Mouse (Mus musculus) liver, embryonic 13.5 days (tissue): ENCODE measurements around the gene Copz1. TPM values are rescaled to one million over a fixed set of nuclear protein-coding genes. Genes with fewer than 3 reads are reported as not detected.

Experiments
- ATAC-seq: fragments of 200-750 bp; cut with Nextera tagmentation; 2 replicates; pipeline ENCODE4 v1.8.0; 2017; ENCODE audit warnings: low read depth, mild to moderate bottlenecking, moderate number of reproducible peaks, moderate library complexity
- DNase-seq: peaks from one replicate; pipeline ENCODE4 v3.0.0; 2022
- H3K27ac ChIP-seq: fragments of 300-500 bp; sonication (generic); 2 replicates; pipeline ENCODE4 v1.5.1; 2015; ENCODE audit warnings: moderate library complexity, mild to moderate bottlenecking, inconsistent platforms
- H3K27me3 ChIP-seq: fragments of 300-500 bp; sonication (generic); 2 replicates; pipeline ENCODE4 v1.6.1; 2015; ENCODE audit warnings: mild to moderate bottlenecking, inconsistent platforms
- H3K36me3 ChIP-seq: fragments of 300-500 bp; sonication (generic); 2 replicates; pipeline ENCODE4 v1.6.1; 2015; ENCODE audit warnings: mild to moderate bottlenecking, inconsistent platforms
- H3K4me1 ChIP-seq: fragments of 300-500 bp; sonication (generic); replicated peaks from 2 replicates; pipeline ENCODE4 v1.6.1; 2015; ENCODE audit warnings: inconsistent platforms
- H3K4me2 ChIP-seq: fragments of 300-500 bp; sonication (generic); 2 replicates; pipeline ENCODE4 v1.6.1; 2015; ENCODE audit warnings: inconsistent platforms, mild to moderate bottlenecking, moderate library complexity
- H3K4me3 ChIP-seq: fragments of 300-500 bp; sonication (generic); replicated peaks from 2 replicates; pipeline ENCODE4 v1.5.1; 2015; ENCODE audit warnings: mild to moderate bottlenecking, inconsistent platforms
- H3K9ac ChIP-seq: fragments of 300-500 bp; sonication (generic); 2 replicates; pipeline ENCODE4 v1.6.1; 2015; ENCODE audit warnings: mild to moderate bottlenecking, inconsistent platforms
- H3K9me3 ChIP-seq: fragments of 300-500 bp; sonication (generic); replicated peaks from 2 replicates; pipeline ENCODE4 v1.6.1; 2016; ENCODE audit warnings: inconsistent platforms
- WGBS: fragments of 180-500 bp; shearing (Covaris S2); methylation state at CpG from one replicate; pipeline ENCODE4 v1.1.7; 2015; ENCODE audit not compliant: insufficient replicate concordance; 5-methylcytosine and 5-hydroxymethylcytosine counted together
- polyA plus RNA-seq: library from polyadenylated mRNA; unstranded; fragments of >200 nt; fragmentation: Nextera tagmentation; extraction: Ambion mirVana; gene quantifications from 2 replicates; pipeline ENCODE4 v1.2.1, GENCODE M21; 2015

Gene Copz1
- polyA plus RNA-seq, 1 experiment from 2014 or later, result 213 TPM

GRCm38 (mm10) chr15:103280817-103281464 lies 8.4 kb downstream of the Copz1 start:
- no peaks in the 10 kb centered on the region for H3K9me3 ChIP-seq
- H3K4me3 ChIP-seq, result no peak overlapping the region
- H3K4me1 ChIP-seq, result peaks cover 71% of the 10 kb centered on the region
- DNase-seq (peak; percentile 59), ATAC-seq (peak; percentile 56)
- peaks cover 43% of the 10 kb centered on the region for H3K36me3 ChIP-seq
- H3K9ac ChIP-seq, result peak overlapping the region; percentile 56; the same call in 1 of the 2 replicates
- WGBS, result 36% methylated on average over 3 of the region's 3 CpGs
- H3K27me3 ChIP-seq, result no peaks in the 10 kb centered on the region
- H3K27ac ChIP-seq, result peak overlapping the region; percentile 81
- peak overlapping the region; percentile 27 for H3K4me2 ChIP-seq

GRCm38 (mm10) chr15:103281465-103282205 lies 9.1 kb downstream of the Copz1 start:
- Histone ChIP-seq H3K27ac (peak overlapping the region; percentile 81), H3K9me3 (no peaks in the 10 kb centered on the region), H3K36me3 (peaks cover 45% of the 10 kb centered on the region), H3K27me3 (no peaks in the 10 kb centered on the region), H3K4me2 (peak overlapping the region; percentile 27), H3K4me3 (no peak overlapping the region), H3K4me1 (peaks cover 70% of the 10 kb centered on the region), H3K9ac (peak overlapping the region; percentile 49)
- WGBS, result 76% methylated on average over 3 of the region's 3 CpGs
- ATAC-seq (no peak; the same call in 1 of the 2 replicates), DNase-seq (no peak)

GRCm38 (mm10) chr15:103284066-103284465 lies 11.6 kb downstream of the Copz1 start:
- no peak overlapping the region for H3K4me2 ChIP-seq
- ATAC-seq, result no peak
- peak; percentile 40 for DNase-seq
- no peaks in the 10 kb centered on the region for H3K9me3 ChIP-seq
- no peaks in the 10 kb centered on the region for H3K27me3 ChIP-seq
- peaks cover 50% of the 10 kb centered on the region for H3K4me1 ChIP-seq
- no peak overlapping the region for H3K27ac ChIP-seq
- 63% methylated on average over 3 of the region's 3 CpGs for WGBS
- no peak overlapping the region for H3K9ac ChIP-seq
- no peak overlapping the region for H3K4me3 ChIP-seq
- H3K36me3 ChIP-seq, result peaks cover 38% of the 10 kb centered on the region

- Histone ChIP-seq H3K4me2 (no peak overlapping the region), H3K9ac (no peak overlapping the region), H3K27me3 (no peaks in the 10 kb centered on the region), H3K4me1 (peaks cover 46% of the 10 kb centered on the region), H3K4me3 (no peak overlapping the region), H3K27ac (no peak overlapping the region; the same call in 1 of the 2 replicates), H3K36me3 (peaks cover 41% of the 10 kb centered on the region), H3K9me3 (no peaks in the 10 kb centered on the region)
- WGBS, result 38% methylated on average over 2 of the region's 2 CpGs
- no peak for ATAC-seq
- DNase-seq, result no peak
Measured at GRCm38 (mm10) chr15:103284647-103285046, 12.1 kb downstream of the Copz1 start.

GRCm38 (mm10) chr15:103285778-103286417 lies 13.4 kb downstream of the Copz1 start:
- WGBS, result 48% methylated on average over 1 of the region's 1 CpGs

GRCm38 (mm10) chr15:103289600-103289999 lies 17.1 kb downstream of the Copz1 start:
- peaks cover 26% of the 10 kb centered on the region for H3K4me1 ChIP-seq
- no peak overlapping the region for H3K4me2 ChIP-seq
- no peak overlapping the region; the same call in 1 of the 2 replicates for H3K27ac ChIP-seq
- DNase-seq (no peak), ATAC-seq (no peak)
- H3K27me3 ChIP-seq, result no peaks in the 10 kb centered on the region
- H3K9ac ChIP-seq, result no peak overlapping the region
- 80% methylated on average over 5 of the region's 5 CpGs for WGBS
- H3K36me3 ChIP-seq, result peaks cover 77% of the 10 kb centered on the region
- no peak overlapping the region for H3K4me3 ChIP-seq
- H3K9me3 ChIP-seq, result no peaks in the 10 kb centered on the region

More at GRCm38 (mm10) chr15:103285778-103286417, 13.4 kb downstream of the Copz1 start:
- H3K4me2 ChIP-seq, result no peak overlapping the region
- peaks cover 38% of the 10 kb centered on the region for H3K4me1 ChIP-seq
- no peak overlapping the region for H3K9ac ChIP-seq
- ATAC-seq (no peak), DNase-seq (no peak)
- H3K27me3 ChIP-seq, result no peaks in the 10 kb centered on the region
- H3K4me3 ChIP-seq, result no peak overlapping the region
- H3K9me3 ChIP-seq, result no peaks in the 10 kb centered on the region
- H3K27ac ChIP-seq, result no peak overlapping the region
- H3K36me3 ChIP-seq, result peaks cover 53% of the 10 kb centered on the region

GRCm38 (mm10) chr15:103290417-103290816 lies 17.9 kb downstream of the Copz1 start:
- Histone ChIP-seq H3K9ac (no peak overlapping the region), H3K36me3 (peaks cover 78% of the 10 kb centered on the region), H3K27ac (no peak overlapping the region), H3K27me3 (no peaks in the 10 kb centered on the region), H3K4me1 (peaks cover 18% of the 10 kb centered on the region), H3K4me3 (no peak overlapping the region), H3K4me2 (no peak overlapping the region), H3K9me3 (no peaks in the 10 kb centered on the region)
- no peak for DNase-seq
- 79% methylated on average over 6 of the region's 6 CpGs for WGBS
- ATAC-seq, result no peak

GRCm38 (mm10) chr15:103290843-103291242 lies 18.3 kb downstream of the Copz1 start:
- no peak overlapping the region for H3K27ac ChIP-seq
- peaks cover 18% of the 10 kb centered on the region for H3K4me1 ChIP-seq
- H3K9me3 ChIP-seq, result no peaks in the 10 kb centered on the region
- H3K27me3 ChIP-seq, result no peaks in the 10 kb centered on the region
- no peak overlapping the region for H3K9ac ChIP-seq
- WGBS, result 89% methylated on average over 9 of the region's 9 CpGs
- DNase-seq, result no peak
- H3K4me3 ChIP-seq, result no peak overlapping the region
- ATAC-seq, result no peak
- no peak overlapping the region for H3K4me2 ChIP-seq
- H3K36me3 ChIP-seq, result peaks cover 82% of the 10 kb centered on the region

- Histone ChIP-seq H3K36me3 (peaks cover 86% of the 10 kb centered on the region), H3K27ac (no peak overlapping the region), H3K4me3 (no peak overlapping the region), H3K9ac (no peak overlapping the region), H3K27me3 (no peaks in the 10 kb centered on the region), H3K4me1 (peaks cover 14% of the 10 kb centered on the region), H3K9me3 (no peaks in the 10 kb centered on the region), H3K4me2 (no peak overlapping the region)
- no peak for DNase-seq
- no peak for ATAC-seq
- 85% methylated on average over 4 of the region's 4 CpGs for WGBS
Measured at GRCm38 (mm10) chr15:103292673-103293345, 20.3 kb downstream of the Copz1 start.

- Histone ChIP-seq H3K36me3 (peaks cover 92% of the 10 kb centered on the region), H3K9ac (no peak overlapping the region), H3K27ac (no peak overlapping the region), H3K4me3 (no peak overlapping the region), H3K4me2 (no peak overlapping the region), H3K4me1 (peaks cover 14% of the 10 kb centered on the region; the same call in 1 of the 2 replicates), H3K9me3 (no peaks in the 10 kb centered on the region), H3K27me3 (no peaks in the 10 kb centered on the region)
- ATAC-seq (no peak), DNase-seq (no peak)
- WGBS, result 95% methylated on average over 2 of the region's 2 CpGs
Measured at GRCm38 (mm10) chr15:103293375-103293774, 20.9 kb downstream of the Copz1 start.

- Histone ChIP-seq H3K4me1 (peaks cover 10% of the 10 kb centered on the region; the same call in 1 of the 2 replicates), H3K9me3 (no peaks in the 10 kb centered on the region), H3K27me3 (no peaks in the 10 kb centered on the region), H3K27ac (no peak overlapping the region), H3K4me2 (no peak overlapping the region), H3K9ac (no peak overlapping the region), H3K4me3 (no peak overlapping the region), H3K36me3 (peaks cover 93% of the 10 kb centered on the region)
- WGBS, result 75% methylated on average over 2 of the region's 2 CpGs
- ATAC-seq (no peak), DNase-seq (no peak)
Measured at GRCm38 (mm10) chr15:103294649-103295048, 22.1 kb downstream of the Copz1 start.
